ENCODE assay signal across 9 mouse cellular contexts in the genomic region with DNA sequence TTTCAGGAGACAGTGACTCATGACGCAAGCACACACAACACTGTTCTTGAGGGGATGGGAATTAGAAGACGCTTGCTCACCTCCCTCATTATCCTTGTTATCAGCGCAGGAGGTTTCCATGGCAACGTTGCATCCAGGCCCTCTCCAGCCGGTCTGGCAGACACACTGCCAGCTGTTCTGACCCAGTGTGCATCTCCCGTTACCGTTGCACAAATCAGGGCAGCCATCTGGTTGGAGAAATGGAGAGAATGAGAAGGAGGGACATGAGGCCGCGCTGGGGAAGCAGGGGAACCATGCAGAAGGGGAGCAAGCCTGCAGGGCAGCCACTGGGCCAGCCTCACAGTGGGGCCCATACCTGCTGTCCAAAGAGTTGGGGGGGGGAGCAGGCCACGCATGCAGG.
DNase-seq lines count a peak whose midpoint lies in the region; ATAC-seq and TF ChIP-seq lines count a peak whose summit lies in the region.
"Had no signal": no experiment of that assay in that cellular context is flagged by ENCODE, and none has a peak within 500 bp of the region (broad histone marks: within the 10 kb centered on the region; RNA-seq: fewer than 3 reads in every experiment).

No protein-coding gene starts in this region.

- peaks cover 53% of the 10 kb centered on the region for H3K4me1 ChIP-seq in hindbrain, embryonic 14.5 days (replicated peaks; ENCODE audit: control insufficient read depth, insufficient read depth, low read length)
- peaks cover 52% of the 10 kb centered on the region for H3K4me1 ChIP-seq in neural tube, embryonic 15.5 days
- no peaks in the 10 kb centered on the region for H3K4me1 ChIP-seq in heart, adult 2 months (ENCODE audit: control insufficient read depth, insufficient read depth, low read length)
- H3K4me1 ChIP-seq: liver, embryonic 15.5 days had no signal

- TF ChIP-seq EP300 in heart, adult 2 months (IDR thresholded peaks at IDR 0.05; ENCODE audit: insufficient read depth, low read depth, low read length), result no peak

- H3K9ac ChIP-seq in hindbrain, embryonic 14.5 days, result 0 out of 2 replicates have a peak overlapping the region, but pooled peaks have one; percentile 20
- H3K9ac ChIP-seq in neural tube, embryonic 15.5 days (replicated peaks), result no peak overlapping the region
- H3K9ac ChIP-seq in heart, adult 2 months (ENCODE audit: low read depth, low read length), result no peak overlapping the region
- H3K9ac ChIP-seq: liver, embryonic 15.5 days had no signal

- H3K4me2 ChIP-seq in hindbrain, embryonic 14.5 days (replicated peaks), result no peak overlapping the region
- no peak overlapping the region for H3K4me2 ChIP-seq in neural tube, embryonic 15.5 days
- H3K4me2 ChIP-seq: liver, embryonic 15.5 days had no signal

- 16% methylated on average over 10 of the region's 10 CpGs for WGBS in hindbrain, embryonic 14.5 days
- WGBS in neural tube, embryonic 15.5 days, result 22% methylated on average over 10 of the region's 10 CpGs
- WGBS in heart, adult 2 months, result 54% methylated on average over 10 of the region's 10 CpGs

- no peaks in the 10 kb centered on the region for H3K27me3 ChIP-seq in hindbrain, embryonic 14.5 days (ENCODE audit: control insufficient read depth, insufficient read depth, low read length)
- no peaks in the 10 kb centered on the region for H3K27me3 ChIP-seq in neural tube, embryonic 15.5 days (replicated peaks)
- H3K27me3 ChIP-seq in heart, adult 2 months (ENCODE audit: control insufficient read depth, insufficient read depth, low read length), result no peaks in the 10 kb centered on the region
- H3K27me3 ChIP-seq: liver, embryonic 15.5 days had no signal

- H3K27ac ChIP-seq in layer of hippocampus, adult 2 months, result peak overlapping the region; percentile 49; the same call in 1 of the 2 replicates
- H3K27ac ChIP-seq in hindbrain, embryonic 14.5 days, result peak overlapping the region; percentile 85
- H3K27ac ChIP-seq in neural tube, embryonic 15.5 days (replicated peaks), result peak overlapping the region; percentile 41; the same call in 1 of the 2 replicates
- H3K27ac ChIP-seq in heart, adult 2 months, result no peak overlapping the region
- H3K27ac ChIP-seq: liver, embryonic 15.5 days had no signal

- no peak for TF ChIP-seq POLR2A in heart, adult 2 months (IDR thresholded peaks at IDR 0.05; ENCODE audit: insufficient read depth, low read depth, low read length)

- DNase-seq in layer of hippocampus, adult 2 months (ENCODE audit: low spot score in 2 of 2), result peak; percentile 40 to 61
- DNase-seq in layer of hippocampus, adult 9-10 months (ENCODE audit: low spot score), result no peak
- DNase-seq in embryo, embryonic 9.5 days (ENCODE audit: extremely low spot score), result peak; percentile 32
- peak; percentile 72 for DNase-seq in hindbrain, embryonic 14.5 days (ENCODE audit: low spot score)
- no peak for DNase-seq in adrenal gland, postnatal 36 days
- DNase-seq in heart, adult 18-20 months, result no peak
- DNase-seq in heart, adult 2 months, result no peak

- TF ChIP-seq CTCF in layer of hippocampus, adult 2 months (conservative IDR thresholded peaks at IDR 0.05), result no peak
- TF ChIP-seq CTCF in heart, adult 2 months (IDR thresholded peaks at IDR 0.05), result no peak

- ATAC-seq in hindbrain, embryonic 14.5 days (ENCODE audit: low FRiP score), result peak; percentile 81
- ATAC-seq in neural tube, embryonic 15.5 days (ENCODE audit: low FRiP score), result peak; percentile 58

- intact Hi-C loops in heart, adult 2 months (cut with DNase I), result no loop called here

- H3K36me3 ChIP-seq in hindbrain, embryonic 14.5 days (replicated peaks; ENCODE audit: control insufficient read depth, insufficient read depth), result no peaks in the 10 kb centered on the region
- H3K36me3 ChIP-seq in neural tube, embryonic 15.5 days, result no peaks in the 10 kb centered on the region
- no peaks in the 10 kb centered on the region for H3K36me3 ChIP-seq in heart, adult 2 months (ENCODE audit: control insufficient read depth, insufficient read depth, low read length)
- H3K36me3 ChIP-seq: liver, embryonic 15.5 days had no signal

- H3K4me3 ChIP-seq in layer of hippocampus, adult 2 months, result no peak overlapping the region
- H3K4me3 ChIP-seq in hindbrain, embryonic 14.5 days (replicated peaks; ENCODE audit: low read length), result no peak overlapping the region
- no peak overlapping the region for H3K4me3 ChIP-seq in neural tube, embryonic 15.5 days (replicated peaks)
- H3K4me3 ChIP-seq in heart, adult 2 months, result no peak overlapping the region
- H3K4me3 ChIP-seq: liver, embryonic 15.5 days had no signal

- H3K9me3 ChIP-seq in hindbrain, embryonic 14.5 days (ENCODE audit: control insufficient read depth, low read length), result no peaks in the 10 kb centered on the region
- no peaks in the 10 kb centered on the region for H3K9me3 ChIP-seq in neural tube, embryonic 15.5 days (replicated peaks)
- H3K9me3 ChIP-seq: liver, embryonic 15.5 days had no signal

- no peaks in the 10 kb centered on the region for H3K79me2 ChIP-seq in heart, adult 2 months (replicated peaks; ENCODE audit: control insufficient read depth, insufficient read depth, low read length)

Comparison
In these comparisons a context has a peak if more than half of its experiments do, and no peak if none do; other contexts are left out.
1. DNase-seq: peak in layer of hippocampus, adult 2 months (2 of 2), embryo, embryonic 9.5 days (single experiment) and hindbrain, embryonic 14.5 days (single experiment); none in layer of hippocampus, adult 9-10 months (single experiment), adrenal gland, postnatal 36 days (0 of 2), heart, adult 18-20 months (0 of 2) and heart, adult 2 months (0 of 2).